Mouse (Mus musculus): ENCODE data around the gene Il16. TPM values are rescaled to one million over a fixed set of nuclear protein-coding genes. Genes with fewer than 3 reads are reported as not detected.
A peak's percentile ranks its signal among the peaks of the same experiment; 100 is the strongest.

Gene Il16
- polyA plus RNA-seq, 1 experiment, result 15.7 TPM

GRCm38 (mm10) chr7:83751055-83751454 lies 5.5 kb upstream of the Il16 start:
- H3K4me1 ChIP-seq (ENCODE audit: control insufficient read depth, insufficient read depth, low read length), result no peaks in the 10 kb centered on the region
- 63% methylated on average over 1 of the region's 1 CpGs for WGBS
- H3K4me3 ChIP-seq (replicated peaks; ENCODE audit: extremely low read depth, low read depth, low read length), result no peak overlapping the region
- TF ChIP-seq CTCF (IDR thresholded peaks at IDR 0.05; ENCODE audit: insufficient read depth, low read length) (no peak), POLR2A (IDR thresholded peaks at IDR 0.05; ENCODE audit: borderline replicate concordance, extremely low read depth, low read depth, low read length) (no peak)
- DNase-seq, result no peak

- H3K4me1 ChIP-seq (ENCODE audit: control insufficient read depth, insufficient read depth, low read length), result no peaks in the 10 kb centered on the region
- DNase-seq, result no peak
- H3K4me3 ChIP-seq (replicated peaks; ENCODE audit: extremely low read depth, low read depth, low read length), result no peak overlapping the region
- TF ChIP-seq CTCF (IDR thresholded peaks at IDR 0.05; ENCODE audit: insufficient read depth, low read length), result no peak
- no peak for TF ChIP-seq POLR2A (IDR thresholded peaks at IDR 0.05; ENCODE audit: borderline replicate concordance, extremely low read depth, low read depth, low read length)
- 80% methylated on average over 1 of the region's 1 CpGs for WGBS
Observed at GRCm38 (mm10) chr7:83748405-83748804, 2.9 kb upstream of the Il16 start.

GRCm38 (mm10) chr7:83746107-83746687 lies 671 bp upstream of the Il16 start:
- Histone ChIP-seq H3K4me3 (replicated peaks; ENCODE audit: extremely low read depth, low read depth, low read length) (no peak overlapping the region), H3K4me1 (ENCODE audit: control insufficient read depth, insufficient read depth, low read length) (no peaks in the 10 kb centered on the region)
- no peak for TF ChIP-seq CTCF (IDR thresholded peaks at IDR 0.05; ENCODE audit: insufficient read depth, low read length)
- no peak for TF ChIP-seq POLR2A (IDR thresholded peaks at IDR 0.05; ENCODE audit: borderline replicate concordance, extremely low read depth, low read depth, low read length)
- DNase-seq, result no peak
- 42% methylated on average over 8 of the region's 8 CpGs for WGBS

GRCm38 (mm10) chr7:83745065-83745412 lies 487 bp downstream of the Il16 start:
- TF ChIP-seq CTCF (IDR thresholded peaks at IDR 0.05; ENCODE audit: insufficient read depth, low read length) (no peak), POLR2A (IDR thresholded peaks at IDR 0.05; ENCODE audit: borderline replicate concordance, extremely low read depth, low read depth, low read length) (no peak)
- no peak for DNase-seq
- Histone ChIP-seq H3K4me1 (ENCODE audit: control insufficient read depth, insufficient read depth, low read length) (no peaks in the 10 kb centered on the region), H3K4me3 (replicated peaks; ENCODE audit: extremely low read depth, low read depth, low read length) (peak overlapping the region; percentile 48)
- WGBS, result 54% methylated on average over 9 of the region's 9 CpGs

GRCm38 (mm10) chr7:83744250-83744649 lies 1.3 kb downstream of the Il16 start:
- 79% methylated on average over 4 of the region's 4 CpGs for WGBS
- TF ChIP-seq POLR2A (IDR thresholded peaks at IDR 0.05; ENCODE audit: borderline replicate concordance, extremely low read depth, low read depth, low read length), result no peak
- no peak for TF ChIP-seq CTCF (IDR thresholded peaks at IDR 0.05; ENCODE audit: insufficient read depth, low read length)
- Histone ChIP-seq H3K4me1 (ENCODE audit: control insufficient read depth, insufficient read depth, low read length) (no peaks in the 10 kb centered on the region), H3K4me3 (replicated peaks; ENCODE audit: extremely low read depth, low read depth, low read length) (peak overlapping the region; percentile 33)
- no peak for DNase-seq

- WGBS, result 20% methylated on average over 3 of the region's 3 CpGs
- no peak for TF ChIP-seq POLR2A (IDR thresholded peaks at IDR 0.05; ENCODE audit: borderline replicate concordance, extremely low read depth, low read depth, low read length)
- TF ChIP-seq CTCF (IDR thresholded peaks at IDR 0.05; ENCODE audit: insufficient read depth, low read length), result no peak
- H3K4me3 ChIP-seq (replicated peaks; ENCODE audit: extremely low read depth, low read depth, low read length), result no peak overlapping the region
- DNase-seq, result no peak
- 0 out of 2 replicates have a peak, but pooled peaks cover 3% of the 10 kb centered on the region for H3K4me1 ChIP-seq (ENCODE audit: control insufficient read depth, insufficient read depth, low read length)
Observed at GRCm38 (mm10) chr7:83742690-83743089, 2.8 kb downstream of the Il16 start.

GRCm38 (mm10) chr7:83742026-83742425 lies 3.5 kb downstream of the Il16 start:
- H3K4me3 ChIP-seq (replicated peaks; ENCODE audit: extremely low read depth, low read depth, low read length), result no peak overlapping the region
- 70% methylated on average over 2 of the region's 2 CpGs for WGBS
- DNase-seq, result no peak
- H3K4me1 ChIP-seq (ENCODE audit: control insufficient read depth, insufficient read depth, low read length), result 0 out of 2 replicates have a peak, but pooled peaks cover 3% of the 10 kb centered on the region
- TF ChIP-seq CTCF (IDR thresholded peaks at IDR 0.05; ENCODE audit: insufficient read depth, low read length), result no peak
- TF ChIP-seq POLR2A (IDR thresholded peaks at IDR 0.05; ENCODE audit: borderline replicate concordance, extremely low read depth, low read depth, low read length), result no peak

GRCm38 (mm10) chr7:83739680-83740310 lies 5.7 kb downstream of the Il16 start:
- Histone ChIP-seq H3K4me3 (replicated peaks; ENCODE audit: extremely low read depth, low read depth, low read length) (no peak overlapping the region), H3K4me1 (ENCODE audit: control insufficient read depth, insufficient read depth, low read length) (0 out of 2 replicates have a peak, but pooled peaks cover 3% of the 10 kb centered on the region)
- WGBS, result 56% methylated on average over 7 of the region's 7 CpGs
- no peak for DNase-seq
- TF ChIP-seq POLR2A (IDR thresholded peaks at IDR 0.05; ENCODE audit: borderline replicate concordance, extremely low read depth, low read depth, low read length), result no peak
- no peak for TF ChIP-seq CTCF (IDR thresholded peaks at IDR 0.05; ENCODE audit: insufficient read depth, low read length)

GRCm38 (mm10) chr7:83738623-83739462 lies 6.7 kb downstream of the Il16 start:
- Histone ChIP-seq H3K4me3 (replicated peaks; ENCODE audit: extremely low read depth, low read depth, low read length) (no peak overlapping the region), H3K4me1 (ENCODE audit: control insufficient read depth, insufficient read depth, low read length) (0 out of 2 replicates have a peak, but pooled peaks cover 3% of the 10 kb centered on the region)
- TF ChIP-seq CTCF (IDR thresholded peaks at IDR 0.05; ENCODE audit: insufficient read depth, low read length) (no peak), POLR2A (IDR thresholded peaks at IDR 0.05; ENCODE audit: borderline replicate concordance, extremely low read depth, low read depth, low read length) (no peak)
- no peak for DNase-seq
- WGBS, result 52% methylated on average over 10 of the region's 10 CpGs

Data from lung, adult 2 months (tissue).